Mouse (Mus musculus): ENCODE results near the gene Pfdn5.
"Not testable (repeated sequence)": the region's sequence is repeated elsewhere in the genome, so short reads cannot be mapped to it uniquely, and the experiment has no call there.

The Pfdn5 gene

DNA sequence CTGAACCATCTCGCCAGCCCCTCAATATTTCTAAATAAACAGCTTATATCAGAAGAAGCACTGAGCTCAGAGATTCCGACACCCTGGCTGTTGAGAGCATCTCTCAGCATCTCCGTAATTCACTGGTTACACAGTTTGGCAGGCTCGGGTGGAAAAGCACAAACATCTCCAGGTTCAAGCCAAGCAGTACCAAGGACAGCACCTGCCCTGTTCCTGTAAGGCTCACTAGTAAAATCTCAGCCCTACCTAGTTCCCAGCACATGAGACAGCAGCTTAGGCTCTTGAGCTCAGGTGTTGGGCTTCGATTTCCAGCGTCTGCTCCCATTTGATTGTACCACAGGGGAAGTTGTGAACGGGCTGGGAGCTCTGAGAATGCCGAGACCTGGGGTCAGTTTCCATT lies 9.3 kb downstream of the Pfdn5 start:
- DNase-seq (ENCODE audit: low spot score in 2 of 2) = no peak

DNA sequence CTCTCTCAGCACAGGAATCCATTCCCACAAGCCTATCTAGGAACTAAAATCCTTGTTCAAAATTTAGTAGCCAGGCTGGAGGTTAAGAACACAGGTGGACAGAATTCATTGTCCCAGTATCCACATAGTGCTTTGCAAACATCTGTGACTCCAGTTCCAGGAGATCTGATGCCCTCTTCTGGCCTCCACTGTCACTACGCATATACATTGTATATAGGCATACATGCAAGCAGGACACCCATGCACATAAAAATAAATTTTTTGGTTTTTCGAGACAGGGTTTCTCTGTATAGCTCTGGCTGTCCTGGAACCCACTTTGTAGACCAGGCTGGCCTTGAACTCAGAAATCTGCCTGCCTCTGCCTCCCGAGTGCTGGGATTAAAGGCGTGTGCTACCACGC lies 10.0 kb downstream of the Pfdn5 start:
- not testable (repeated sequence) for DNase-seq (ENCODE audit: low spot score in 2 of 2)

DNA sequence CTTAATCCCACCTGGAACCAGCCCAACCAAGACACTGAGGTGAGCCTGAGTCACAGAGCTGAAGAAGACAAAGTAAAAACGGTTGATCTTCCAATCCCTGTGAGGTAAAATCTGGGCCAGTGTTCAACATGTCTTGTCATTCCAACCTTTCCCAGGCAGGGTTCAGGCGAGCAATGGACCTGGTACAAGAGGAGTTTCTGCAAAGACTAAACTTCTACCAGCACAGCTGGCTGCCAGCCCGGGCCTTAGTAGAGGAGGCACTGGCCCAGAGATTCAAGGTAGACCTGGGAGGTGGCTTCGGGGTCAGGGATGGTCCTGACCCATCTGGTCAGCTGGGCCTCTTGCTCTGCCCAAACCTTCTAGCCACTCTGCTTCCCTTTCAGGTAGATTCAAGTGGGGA lies 11.0 kb downstream of the Pfdn5 start:
- DNase-seq (ENCODE audit: low spot score in 2 of 2) = no peak

DNA sequence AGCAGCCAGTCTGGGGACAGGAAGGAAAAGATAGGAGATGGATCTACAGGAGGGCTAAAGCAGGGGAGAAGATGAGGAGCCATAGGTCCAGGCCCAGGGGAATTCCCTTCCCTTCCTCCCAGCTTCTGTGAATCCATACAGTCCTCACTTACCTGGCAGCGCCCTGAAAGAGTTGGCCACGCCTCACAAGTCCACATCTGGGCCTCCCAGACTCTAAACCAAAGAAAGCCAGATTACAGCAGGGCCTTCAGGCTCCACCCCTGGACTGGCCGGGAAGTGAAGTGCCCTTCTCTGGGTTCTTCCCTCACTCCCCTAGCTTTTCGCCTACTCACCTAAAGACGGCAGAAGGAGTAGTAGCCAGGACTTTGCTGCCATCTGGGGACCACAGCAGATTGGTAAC lies 13.7 kb downstream of the Pfdn5 start:
- no peak for DNase-seq (ENCODE audit: low spot score in 2 of 2)

DNA sequence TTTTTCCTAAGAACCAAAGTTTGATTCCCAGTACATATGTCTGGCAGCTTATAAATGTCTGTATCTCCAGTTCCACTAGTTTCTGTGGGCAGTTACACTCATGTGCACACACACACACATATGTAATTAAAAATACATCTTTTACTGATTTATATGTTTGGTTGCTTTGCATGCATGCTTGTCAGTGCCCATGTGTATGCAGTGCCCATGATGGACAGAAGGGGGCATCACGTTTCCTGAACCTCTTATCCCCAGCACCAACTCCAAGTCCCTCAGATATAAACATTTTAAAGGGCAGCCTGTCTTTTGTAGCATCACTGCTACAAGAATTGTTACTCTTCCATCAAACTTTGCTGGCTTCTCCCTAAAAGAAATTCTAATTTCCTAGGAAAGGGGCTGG lies 15.7 kb downstream of the Pfdn5 start:
- peak in 1 of 2 experiments; percentile 28 for DNase-seq (ENCODE audit: low spot score in 2 of 2)

DNA sequence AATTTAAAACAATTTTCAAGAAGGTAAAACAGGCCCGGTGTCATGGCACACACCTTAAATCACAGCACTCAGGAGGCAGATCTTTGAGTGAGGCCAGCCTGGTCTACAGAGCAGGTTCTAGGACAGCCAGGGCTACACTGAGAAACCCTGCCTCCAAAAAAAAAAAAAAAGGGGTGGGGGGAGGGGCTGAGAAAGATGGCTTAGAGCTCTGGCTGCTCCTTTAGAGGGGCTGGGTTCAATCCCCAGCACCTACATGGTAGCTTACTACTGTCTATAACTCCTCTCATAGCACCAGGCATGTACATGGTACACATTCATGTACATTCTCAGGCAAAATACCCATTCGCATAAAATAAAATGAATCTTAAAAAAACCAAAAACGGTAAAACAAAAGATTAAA lies 18.6 kb downstream of the Pfdn5 start:
- DNase-seq (ENCODE audit: low spot score in 2 of 2) = no peak

DNA sequence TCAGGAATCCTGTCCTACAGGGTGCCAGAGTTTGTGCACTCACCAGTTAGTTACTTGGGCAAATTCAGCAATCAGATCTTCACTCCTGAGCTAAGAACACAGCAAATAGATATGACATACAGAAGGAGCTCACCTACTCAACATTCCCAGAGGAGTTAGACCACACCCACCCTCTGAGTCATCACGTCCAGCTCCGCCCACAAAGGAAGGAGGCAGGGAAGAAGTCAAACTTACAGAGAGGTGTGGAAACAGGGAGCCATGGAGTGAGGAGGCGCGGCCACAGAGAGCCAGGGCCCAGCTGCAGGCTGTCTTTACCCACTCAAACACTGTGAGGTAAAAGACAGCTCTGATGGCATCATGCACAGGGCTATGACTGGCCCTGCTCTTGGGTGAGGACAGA lies 20.5 kb downstream of the Pfdn5 start:
- no peak for DNase-seq (ENCODE audit: low spot score in 2 of 2)

DNA sequence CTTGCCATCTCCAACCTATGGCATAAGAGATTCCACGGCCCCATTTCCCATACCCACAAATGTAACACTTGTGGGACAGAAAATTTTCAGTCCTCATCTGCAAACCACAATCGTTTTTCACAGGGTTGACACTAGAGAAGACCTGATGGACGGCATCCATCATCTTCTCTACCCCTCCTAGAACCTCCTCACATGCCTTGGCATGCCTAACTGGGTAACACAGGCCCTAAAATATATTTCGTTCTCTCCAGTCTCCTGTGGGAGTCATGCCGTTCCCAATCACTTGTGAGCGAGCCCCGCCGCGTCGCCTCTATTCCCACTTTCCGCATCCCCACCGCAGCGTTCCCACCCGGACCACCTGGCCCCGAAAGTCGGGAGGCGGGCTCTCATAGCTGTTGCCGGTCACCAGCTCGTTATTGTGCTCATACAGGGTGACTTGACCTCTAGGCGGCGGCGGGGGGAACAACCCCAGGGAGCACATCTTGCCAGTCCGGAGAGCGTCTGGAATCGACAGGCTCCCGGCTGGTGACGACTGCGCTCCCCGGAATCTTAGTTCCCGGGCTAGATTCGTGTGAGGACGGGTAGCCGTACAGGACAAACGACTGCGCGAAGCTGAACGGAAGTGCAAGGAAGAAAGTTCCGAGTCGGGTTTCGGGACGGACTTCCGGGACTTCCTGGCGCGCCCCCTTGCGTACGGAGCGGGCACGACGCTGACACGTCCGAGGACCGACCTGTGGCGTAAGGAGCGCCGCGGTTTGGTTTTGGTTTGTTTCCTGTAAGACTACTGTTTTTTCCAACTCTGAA lies 24.4 kb downstream of the Pfdn5 start, which contains the start of gene Aaas:
Gene Aaas, minus strand, starts transcription at position 634 of the 804 bp plus-strand sequence.
- peak; percentile 91 to 94 for DNase-seq (ENCODE audit: low spot score in 2 of 2)

DNA sequence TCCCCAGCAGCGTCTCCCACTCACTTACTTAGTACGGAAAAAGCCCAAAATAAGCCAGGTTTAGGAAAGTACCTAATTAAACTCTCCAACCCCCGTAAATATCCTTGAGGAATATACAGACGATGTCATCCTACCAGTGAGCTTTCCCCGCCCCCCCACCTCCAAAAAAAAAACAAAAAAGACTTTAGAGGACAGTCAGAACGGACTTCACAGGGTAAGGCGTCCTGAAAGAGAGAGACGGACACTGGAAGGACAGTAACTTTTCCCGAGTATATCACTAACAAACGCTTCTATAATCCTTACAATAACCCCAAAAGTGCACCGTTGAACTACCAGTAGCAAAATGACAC lies 25.0 kb downstream of the Pfdn5 start:
- DNase-seq (ENCODE audit: low spot score in 2 of 2) = no peak

DNA sequence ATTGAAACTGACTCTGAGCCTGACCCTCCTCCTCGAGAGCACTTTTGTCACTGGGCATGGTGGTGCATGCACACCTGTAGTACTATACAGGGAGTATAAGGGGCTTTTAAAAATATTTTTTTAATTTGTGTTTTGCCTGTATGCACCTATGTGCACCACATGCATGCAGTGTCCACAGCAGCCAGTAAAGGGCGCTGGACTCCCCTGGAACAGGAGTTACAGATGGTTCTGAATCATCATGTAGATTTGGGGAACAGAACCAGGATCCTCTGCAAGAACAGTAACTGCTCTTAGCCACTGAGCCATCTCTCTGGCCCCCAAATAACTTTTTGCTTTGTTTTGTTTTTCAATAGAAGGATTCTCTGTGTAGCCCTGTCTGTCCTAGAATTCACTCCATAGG lies 26.3 kb downstream of the Pfdn5 start:
- no peak for DNase-seq (ENCODE audit: low spot score in 2 of 2)

DNA sequence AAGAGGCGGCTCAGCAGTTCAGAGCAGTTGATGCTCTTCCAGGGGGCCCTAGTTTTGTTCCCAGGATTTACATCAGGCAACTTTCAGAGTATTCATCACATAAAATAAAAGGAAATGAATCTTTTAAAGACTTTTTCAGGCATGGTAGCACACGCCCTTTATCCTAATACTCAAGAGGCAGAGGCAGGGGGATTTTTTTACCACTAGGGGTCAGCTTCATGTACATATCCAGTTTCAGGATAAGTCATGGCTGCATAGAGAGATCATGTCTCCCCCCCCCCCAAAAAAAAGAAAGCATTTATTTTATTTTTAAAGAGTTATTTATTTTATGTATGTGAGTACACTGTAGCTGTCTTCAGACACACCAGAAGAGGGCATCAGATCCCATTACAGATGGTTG lies 28.1 kb downstream of the Pfdn5 start:
- no peak for DNase-seq (ENCODE audit: low spot score in 2 of 2)

DNA sequence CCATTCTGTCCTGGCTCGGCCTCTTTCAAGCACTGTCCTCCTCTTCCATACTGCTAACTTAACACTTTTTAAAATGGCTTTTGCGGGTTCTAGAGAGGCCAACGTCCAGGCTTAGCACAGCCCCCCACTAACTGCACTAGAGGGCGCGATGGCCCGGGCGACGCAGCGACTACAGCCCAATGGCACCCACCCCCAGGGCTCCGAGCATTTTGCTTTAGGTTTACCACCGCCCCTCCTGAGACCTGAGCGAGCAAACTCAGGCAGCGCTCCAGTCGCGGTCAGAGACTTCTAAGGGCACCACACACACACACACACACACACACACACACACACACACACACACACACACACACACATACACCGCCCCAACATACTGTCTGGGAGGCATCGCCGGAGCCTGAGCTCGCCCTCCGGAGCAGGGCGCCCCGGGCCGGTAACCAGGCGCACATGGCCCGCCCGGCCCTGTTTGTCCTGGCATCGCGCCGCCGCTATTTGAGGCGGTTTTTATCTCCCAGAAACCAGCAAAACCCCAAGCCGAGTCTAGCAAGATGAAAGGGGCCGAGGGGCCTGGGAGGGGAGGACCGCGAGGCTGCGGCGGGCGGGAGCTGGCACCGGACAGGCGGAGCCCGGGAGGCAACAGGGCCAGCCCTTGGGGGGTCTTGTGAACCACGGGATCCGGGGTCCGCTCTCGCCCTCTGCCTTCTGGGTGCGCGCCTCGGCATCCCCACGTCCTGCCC lies 29.4 kb downstream of the Pfdn5 start:
- DNase-seq (ENCODE audit: low spot score in 2 of 2) = peak; percentile 38 to 44

DNA sequence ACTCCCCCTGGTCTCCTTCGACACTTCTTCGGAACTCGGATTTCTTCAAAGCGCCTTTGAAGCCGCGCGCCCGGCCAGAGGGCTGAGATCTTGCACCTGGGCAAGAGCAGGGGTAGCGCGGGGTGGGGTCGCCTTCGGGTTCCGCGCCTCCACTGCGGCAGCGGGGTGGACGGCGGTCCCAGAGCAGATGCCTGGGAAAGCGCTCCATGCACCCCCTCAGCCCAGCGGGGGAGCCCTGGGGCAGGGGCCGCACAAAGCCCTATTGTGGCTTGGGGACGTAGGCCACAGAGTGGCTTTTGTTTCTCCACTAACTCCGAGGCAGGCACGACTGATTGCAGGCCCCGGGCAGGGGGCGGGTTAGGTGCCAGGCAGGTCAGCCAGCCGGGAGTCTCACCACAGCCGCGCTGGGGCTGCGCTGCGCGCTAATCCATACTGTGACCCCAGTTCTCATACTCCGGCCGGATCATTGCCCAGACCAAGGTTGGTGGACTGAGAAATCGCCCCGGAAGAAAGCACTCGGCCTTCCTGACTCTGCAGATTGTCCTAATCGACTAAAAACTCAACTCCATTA lies 30.0 kb downstream of the Pfdn5 start:
- DNase-seq (ENCODE audit: low spot score in 2 of 2) = no peak

DNA sequence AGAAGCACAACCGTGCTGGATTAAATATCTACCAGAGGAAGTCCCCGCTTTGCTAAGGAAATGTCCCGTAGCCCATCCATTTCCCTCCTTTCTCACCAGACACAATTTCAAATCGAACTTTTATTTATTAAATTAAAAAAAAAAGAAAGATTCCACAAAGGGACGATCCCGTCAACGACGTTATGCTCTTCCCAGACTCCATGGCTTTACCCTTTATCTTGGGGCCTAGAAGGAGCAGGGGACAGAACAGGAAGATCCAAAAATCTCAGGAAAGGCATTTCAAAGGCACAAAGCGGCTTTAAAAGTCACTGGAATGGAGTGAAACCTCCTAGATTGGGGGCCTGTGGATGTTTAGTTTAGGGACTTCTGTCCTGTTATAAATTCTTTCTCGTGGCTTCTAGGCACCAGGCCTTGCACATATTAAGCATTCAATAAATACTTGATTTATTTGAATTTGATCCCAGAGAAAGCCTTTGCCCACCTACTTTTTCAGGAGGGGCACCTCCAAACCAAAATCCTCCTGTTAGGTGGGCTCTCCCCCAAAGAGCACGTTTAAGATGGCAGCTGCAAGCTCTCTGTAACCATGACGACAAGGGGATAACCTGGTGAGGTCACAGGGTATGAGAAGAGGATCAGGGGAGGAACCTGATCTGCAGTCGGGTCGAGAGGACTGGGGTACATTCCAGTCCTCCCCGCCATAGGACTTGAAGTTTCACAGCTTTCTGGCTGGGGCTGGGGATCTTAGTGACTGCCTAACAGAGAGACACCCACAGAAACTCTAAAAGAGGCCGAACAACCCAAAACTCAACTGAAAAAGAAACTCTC lies 30.8 kb downstream of the Pfdn5 start:
- no peak for DNase-seq (ENCODE audit: low spot score in 2 of 2)

DNA sequence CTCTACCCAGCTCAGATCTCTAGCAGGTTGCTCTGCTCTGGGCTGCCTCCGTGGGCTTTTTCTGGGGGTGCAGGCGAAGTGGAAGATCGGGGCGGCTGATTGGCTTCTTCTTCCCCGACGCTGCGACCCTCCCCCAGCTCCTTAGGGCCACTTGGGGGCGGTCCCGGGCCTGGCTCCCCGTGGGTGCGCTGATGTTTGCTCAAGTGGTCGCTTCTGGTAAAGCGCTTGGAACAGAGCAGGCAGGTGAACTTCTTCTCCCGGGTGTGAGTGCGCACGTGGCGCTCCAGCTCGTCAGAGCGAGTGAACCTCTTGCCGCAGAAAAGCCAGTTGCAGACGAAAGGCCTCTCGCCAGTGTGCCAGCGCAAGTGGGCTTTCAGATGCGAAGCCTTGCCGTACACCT lies 32.2 kb downstream of the Pfdn5 start:
- no peak for DNase-seq (ENCODE audit: low spot score in 2 of 2)

DNA sequence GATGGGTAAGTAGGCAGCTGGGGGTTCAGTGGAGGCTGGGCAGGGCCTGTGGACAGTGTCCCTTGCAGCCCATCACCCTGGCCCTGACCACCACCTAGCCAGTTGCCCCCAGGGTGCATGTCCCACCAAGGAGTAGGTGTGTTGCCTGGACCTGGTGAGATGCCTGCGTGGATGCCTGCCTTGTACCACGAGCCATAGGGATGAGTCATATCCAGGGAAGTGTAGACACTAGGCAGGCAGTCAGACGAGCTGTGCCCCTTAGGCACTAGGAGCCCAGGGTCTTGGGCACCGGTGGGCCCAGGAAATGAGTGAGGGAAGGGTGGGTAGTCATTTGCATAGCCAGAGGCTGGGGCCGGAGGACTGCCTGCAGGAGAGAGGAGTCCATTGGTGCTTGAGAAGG lies 32.9 kb downstream of the Pfdn5 start:
- DNase-seq (ENCODE audit: low spot score in 2 of 2) = no peak

DNA sequence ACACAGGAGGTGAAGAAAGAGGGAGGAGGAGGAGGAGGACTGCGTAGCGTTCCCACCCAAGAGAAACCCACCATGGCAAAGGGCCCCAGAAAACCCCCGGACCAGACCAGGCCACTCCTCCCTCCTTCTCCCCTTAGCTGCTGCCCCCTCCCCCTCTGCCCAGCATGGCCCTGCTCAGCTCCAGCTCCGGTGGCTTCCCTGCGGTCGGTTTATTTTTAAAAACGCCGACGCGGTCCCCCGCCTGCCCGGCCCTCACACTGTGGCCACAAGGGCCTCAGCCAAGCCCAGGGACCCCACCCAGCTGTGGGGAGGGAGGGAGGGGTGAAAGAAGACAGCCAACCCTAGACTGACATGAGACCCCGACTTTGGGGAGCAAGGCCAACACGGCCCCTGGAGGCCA lies 36.7 kb downstream of the Pfdn5 start:
- DNase-seq (ENCODE audit: low spot score in 2 of 2) = no peak

DNA sequence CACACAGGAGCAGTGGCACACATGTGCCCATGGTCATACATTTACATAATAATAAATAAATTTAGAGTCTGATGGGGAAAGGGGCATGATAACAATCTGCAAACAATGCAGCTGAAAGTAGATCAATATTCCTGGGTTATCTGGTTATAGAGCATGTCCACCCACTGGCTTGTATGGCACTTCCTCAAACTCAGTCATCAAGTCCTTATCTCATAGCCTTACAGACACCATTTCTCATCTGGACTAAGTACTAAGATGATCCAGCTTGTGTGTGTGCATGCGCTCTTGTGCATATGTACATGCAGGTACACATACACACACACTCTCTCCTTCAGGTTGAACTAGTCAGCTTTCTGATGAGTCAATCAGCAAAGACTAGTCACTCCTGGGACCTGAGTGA lies 38.8 kb downstream of the Pfdn5 start:
- no peak for DNase-seq (ENCODE audit: low spot score in 2 of 2)

DNA sequence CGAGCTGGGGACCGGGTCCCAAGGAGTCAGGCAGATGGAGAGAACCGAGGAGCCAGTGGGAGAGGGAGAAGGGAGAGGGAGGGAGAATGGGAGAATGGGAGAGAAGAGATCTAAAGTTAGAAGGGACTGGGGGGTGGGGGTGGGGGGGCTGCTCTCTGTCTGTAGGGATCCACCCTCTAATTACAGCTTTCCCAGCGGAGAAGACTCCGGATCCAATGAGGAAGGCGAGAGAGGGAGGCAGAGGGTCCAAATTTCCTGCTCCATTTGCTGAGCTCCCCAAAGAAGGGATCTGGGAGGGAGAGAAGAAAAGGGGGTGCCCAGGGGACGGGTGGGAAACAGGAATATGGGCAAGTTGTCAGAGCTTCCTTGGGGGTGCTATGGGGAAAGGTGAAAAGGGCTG lies 40.3 kb downstream of the Pfdn5 start:
- no peak for DNase-seq (ENCODE audit: low spot score in 2 of 2)

DNA sequence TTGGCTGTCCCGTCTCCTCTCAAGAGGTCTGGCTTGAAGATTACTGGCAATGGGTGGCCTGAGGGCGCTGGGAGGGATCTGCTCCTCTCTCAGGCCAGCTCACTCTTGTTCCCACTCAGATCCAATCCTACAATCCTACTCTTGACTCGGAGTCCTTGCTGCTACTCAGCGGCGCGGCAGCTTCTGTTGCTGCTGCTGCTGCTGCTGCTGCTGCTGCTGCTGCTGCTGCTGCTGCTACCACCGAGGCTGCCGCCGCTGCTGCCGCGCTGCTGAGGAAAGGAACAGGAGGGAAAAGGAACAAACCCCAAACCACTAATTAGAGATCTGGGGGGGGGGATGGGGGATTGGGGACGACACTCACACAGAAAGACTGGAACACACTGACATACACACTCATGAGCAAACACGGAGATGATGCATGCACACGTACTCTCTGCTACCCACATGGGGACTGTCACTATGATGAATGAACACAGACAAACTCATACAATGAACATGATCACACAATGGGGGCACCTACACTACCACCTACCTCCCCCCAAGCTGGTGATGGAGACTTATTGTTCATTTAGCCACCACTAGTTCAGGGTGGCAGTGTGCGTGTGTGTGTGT lies 40.9 kb downstream of the Pfdn5 start, which contains the start of gene Sp7:
Gene Sp7, minus strand, starts transcription at position 450 of the 612 bp plus-strand sequence.
- DNase-seq (ENCODE audit: low spot score in 2 of 2) = no peak

DNA sequence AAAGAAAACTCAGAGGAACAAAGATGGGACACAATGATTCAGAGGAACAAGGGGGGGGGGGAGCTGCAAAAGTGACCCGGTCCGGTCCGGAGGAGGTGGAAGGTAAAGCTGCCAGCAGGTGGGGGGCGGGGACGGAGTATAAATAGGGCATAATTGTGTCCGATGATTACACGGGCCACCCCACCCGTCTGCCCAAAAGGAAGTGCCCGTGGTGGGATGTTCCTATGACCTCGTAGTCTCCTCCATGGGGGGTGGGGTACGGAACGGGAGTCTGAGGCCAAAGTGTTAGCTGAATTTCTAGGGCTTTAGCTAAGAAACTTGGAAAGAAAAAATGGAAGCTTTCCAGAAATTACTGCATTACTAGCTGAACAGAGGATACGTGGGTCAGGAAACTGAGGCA lies 44.1 kb downstream of the Pfdn5 start:
- DNase-seq (ENCODE audit: low spot score in 2 of 2) = no peak

DNA sequence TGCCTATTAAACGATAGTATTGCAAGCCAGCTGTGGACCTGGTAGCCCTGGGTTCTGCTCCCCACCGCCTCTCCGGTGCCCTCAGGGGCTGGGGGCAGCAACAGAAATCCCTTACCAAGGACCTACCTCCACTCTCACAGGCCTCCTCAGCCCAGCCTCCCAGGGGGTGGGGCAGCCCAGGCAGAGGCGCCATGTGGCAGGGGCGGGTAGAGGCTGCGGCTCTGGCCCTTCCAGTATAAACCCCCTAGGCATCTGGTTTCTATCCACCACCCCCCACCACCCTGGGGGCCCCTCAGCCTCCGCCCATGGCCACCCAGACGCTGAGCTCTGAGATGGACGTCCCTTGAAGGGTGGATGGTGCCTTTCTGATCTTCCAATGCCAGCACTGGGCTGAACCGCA lies 44.8 kb downstream of the Pfdn5 start:
- DNase-seq (ENCODE audit: low spot score in 2 of 2) = no peak

Measured in heart, adult 9 months (tissue).